Mouse (Mus musculus): ENCODE measurements at regions not wholly inside any gene's neighbourhood (a gene's known extent, or its start where the extent isn't known, plus 50 kb on each side); places are given as distances from the start of the nearest gene placed in this dataset.

DNA sequence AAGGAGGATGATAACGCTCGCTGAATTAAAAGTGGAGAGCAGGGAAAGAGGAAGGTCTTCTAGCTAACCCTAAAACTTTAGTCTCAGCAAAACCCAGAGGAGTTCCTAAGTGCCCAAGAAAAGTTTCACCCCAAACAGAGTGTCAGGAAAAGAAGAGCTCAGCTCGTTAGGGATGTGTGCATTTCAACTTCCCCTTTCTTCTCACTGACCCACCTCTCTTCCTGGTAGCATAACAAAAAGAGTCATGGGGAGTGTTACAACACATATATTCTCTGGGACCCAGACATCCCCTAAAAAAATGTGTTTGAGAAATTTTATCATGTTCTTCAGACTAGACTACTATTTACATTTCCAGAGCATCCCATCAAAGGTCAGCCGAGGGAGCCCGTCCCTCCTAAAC, 432.6 kb downstream of the Mctp2 start:
- DNase-seq (ENCODE audit: low read depth, low spot score) = no peak

DNA sequence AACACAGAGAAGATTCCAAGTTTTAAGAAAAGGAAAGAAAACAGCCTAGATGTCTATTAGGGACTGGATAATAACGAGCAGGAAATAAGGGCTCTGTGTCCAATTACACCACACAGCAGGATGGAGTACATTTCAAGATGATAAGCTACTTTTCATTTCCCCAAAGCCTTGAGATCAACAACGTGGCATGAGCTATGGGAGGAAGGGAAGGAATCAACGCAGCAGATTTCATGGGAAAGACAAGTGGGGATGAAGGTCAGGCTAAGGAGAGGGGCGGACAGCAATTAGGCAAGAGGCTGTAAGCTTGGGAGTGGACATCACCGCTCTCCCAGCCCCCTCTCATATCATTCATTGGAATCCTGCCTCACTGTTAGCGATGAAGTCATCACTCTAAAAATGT, 433.5 kb downstream of the Mctp2 start:
- DNase-seq (ENCODE audit: low read depth, low spot score) = no peak

DNA sequence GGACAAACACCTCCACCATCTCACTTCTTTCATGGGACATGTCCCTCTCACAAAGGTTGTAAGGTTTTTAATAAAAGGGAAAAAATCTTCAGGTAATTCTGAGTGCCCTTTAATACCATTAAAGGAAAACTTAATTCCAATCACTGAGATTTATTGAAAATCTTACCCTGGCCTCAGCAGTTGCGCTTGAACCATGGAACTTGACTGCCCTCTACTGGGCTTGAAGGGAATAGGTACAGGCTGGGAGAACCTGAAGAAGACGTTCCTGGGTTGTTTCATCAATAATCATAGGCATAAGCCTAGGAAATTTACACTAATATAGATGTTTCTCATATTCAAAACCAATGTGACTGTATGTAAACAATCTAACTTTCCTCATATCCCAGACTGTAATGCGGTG, 439.3 kb downstream of the Mctp2 start:
- DNase-seq (ENCODE audit: low read depth, low spot score) = peak; percentile 8

DNA sequence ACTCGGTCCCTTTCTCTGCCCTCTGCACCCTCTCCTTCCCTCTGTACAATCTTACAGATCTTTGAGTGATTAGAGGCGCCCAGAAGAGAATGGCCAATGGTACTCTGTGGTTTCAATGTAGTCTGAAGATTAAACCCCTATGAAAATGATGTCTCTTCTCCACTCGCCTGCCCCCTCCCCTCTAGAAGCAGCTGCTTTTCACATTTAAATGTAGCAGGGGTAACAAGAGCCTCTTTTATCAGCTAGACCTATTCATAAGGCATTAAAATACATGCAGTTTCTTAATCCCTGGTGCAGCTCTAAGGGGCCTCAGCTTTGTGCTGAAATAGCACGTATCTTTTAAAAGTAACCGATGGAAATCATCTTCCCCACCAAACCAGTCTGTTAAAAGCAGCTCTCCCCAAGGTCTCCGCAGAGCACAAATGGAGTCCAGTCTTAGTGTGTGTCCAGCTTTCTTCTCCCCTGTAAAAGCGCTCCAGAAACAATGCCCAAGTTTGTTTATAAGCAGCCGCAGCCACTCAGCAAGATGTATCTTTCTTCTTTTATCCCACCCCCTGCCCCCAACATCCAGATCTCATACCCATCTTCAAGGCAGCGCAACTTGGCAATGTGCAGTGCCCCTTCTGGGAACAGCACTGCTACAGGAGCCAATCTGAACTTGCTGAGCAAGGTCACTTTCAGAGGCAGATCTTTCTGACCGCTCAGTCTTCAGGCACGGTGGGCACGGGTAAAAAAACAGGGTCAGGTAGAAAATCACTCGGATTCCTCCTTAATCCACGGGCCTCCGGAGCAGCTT, 440.8 kb downstream of the Mctp2 start:
- DNase-seq (ENCODE audit: low read depth, low spot score) = no peak

DNA sequence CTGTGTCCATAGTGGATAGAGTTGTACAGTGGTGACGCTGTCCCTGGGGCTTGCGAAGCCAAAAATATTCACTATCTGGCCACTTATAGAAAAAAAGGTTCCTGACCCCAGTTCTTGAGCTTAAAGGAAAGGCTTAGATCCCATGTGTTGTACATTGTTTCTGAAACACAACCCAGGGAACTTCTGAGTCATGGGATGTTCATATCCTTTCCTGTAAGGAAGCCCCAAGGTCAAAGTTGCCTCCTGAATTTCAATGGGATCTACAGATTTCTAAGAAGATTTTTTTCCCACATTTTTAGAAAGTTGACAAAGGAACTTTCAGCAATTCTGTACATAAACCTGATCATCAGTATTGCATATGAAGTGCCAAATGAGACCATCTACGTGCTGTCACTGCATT, 453.5 kb downstream of the Mctp2 start:
- DNase-seq (ENCODE audit: low read depth, low spot score) = no peak

DNA sequence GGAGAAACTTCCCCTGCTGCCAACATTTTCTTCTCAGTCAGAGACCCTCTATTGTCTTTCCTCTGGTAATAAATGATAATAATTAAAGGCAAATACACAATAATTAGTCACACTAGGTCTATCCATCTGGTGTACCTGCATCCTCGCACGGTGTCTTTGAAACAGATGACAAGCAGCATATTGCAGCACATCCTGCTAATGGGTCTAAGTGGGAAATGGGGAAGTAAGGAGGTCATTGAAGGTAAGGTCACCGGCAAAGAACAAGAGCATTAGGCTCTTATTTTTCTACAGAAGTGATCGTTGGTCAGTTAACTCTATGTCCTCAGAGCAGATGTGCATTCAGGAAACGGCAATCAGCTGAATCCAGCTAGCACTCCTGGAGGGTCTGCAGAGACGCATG, 457.2 kb downstream of the Mctp2 start:
- DNase-seq (ENCODE audit: low read depth, low spot score) = no peak

DNA sequence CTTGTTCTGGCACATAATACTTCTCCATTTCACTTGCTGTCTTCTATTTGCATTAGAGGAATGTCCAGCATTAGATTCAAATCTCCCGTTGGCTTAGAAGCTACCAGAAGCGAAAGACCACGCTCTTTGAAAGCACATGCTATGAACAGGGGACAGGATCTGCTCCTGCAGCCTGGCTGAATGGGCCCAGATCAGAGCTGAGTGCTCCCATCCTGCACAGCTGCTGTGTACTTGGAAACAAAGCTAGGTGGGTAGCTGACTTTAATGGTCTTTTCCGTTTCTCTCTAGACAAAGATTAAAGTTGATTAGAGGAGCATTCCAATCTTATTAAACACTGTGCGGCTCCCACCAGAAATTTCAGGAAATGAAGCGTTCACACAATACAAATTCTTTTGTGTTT, 468.6 kb downstream of the Mctp2 start:
- no peak for DNase-seq (ENCODE audit: low read depth, low spot score)

DNA sequence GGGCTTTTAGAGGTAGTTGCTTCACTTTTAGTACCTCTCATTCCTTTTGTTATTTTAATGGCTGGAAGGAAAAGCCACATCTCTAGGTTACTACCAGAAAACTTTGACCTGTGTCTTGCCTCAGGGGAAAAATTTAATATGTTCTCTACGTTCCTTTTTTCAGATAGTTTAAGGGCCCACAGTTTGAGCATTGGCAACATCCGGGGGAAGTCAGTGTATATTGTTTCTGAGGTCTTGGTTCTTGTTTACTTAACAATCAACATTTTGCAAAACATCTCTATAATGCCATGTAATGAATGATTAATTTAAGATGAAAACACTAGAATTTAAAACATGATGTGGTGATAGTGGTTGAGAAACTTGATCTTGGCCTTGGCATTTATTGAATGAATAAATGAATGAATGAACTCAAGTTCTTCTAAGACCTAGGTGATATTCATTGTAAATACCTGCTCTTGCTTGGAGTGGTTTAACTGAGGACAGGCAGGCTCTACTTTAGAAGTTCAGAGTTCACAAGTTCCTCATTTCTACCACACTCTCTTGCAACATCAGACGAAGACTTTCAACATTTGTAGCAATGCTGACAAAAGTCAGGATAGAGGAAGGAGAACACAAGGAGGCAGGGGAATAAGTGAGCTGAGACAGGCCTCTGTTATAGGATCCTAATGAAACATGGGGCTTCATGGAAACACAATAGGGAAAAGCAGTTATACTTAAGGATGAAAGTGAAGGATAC, 474.4 kb downstream of the Mctp2 start:
- DNase-seq (ENCODE audit: low read depth, low spot score) = no peak

DNA sequence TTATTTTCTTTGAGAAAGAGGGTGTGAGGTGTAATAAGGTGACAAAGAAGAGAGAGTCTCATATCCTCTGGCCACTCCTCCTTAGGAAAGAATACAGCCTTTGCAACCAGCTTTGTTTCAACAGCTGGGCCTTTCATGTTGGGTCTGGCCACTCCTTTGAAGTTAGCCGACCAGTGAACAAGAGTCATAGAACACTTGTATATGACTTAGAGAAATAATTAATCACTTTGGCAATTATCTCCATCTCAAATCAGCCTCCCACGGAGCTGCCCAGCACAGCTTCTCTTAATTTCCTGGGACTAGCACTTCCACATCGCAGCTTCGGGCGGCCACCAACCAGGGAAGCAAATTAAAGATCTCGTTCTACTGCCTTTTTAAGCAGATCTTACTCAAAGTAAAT, 476.8 kb downstream of the Mctp2 start:
- DNase-seq (ENCODE audit: low read depth, low spot score) = no peak

DNA sequence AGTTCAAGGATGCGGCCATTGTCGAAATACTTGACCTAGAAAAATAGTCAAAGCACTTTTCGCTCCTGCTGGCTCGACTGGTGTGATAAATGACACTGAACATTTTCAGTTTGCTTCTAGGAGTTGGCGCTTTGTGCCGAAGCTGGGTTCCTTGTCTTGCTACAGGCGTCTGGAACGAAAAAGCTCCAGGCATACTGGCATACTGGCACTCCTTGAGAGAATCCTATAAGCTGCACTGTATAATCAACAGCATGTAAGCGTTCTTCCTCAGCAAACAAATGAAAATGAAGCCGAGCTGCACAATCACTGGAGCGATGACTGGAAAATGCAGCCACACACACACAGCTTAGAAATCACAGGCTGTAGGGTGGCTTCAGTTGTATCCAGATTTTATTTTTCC, 464.9 kb upstream of the Gm10295 start:
- no peak for DNase-seq (ENCODE audit: low read depth, low spot score)

DNA sequence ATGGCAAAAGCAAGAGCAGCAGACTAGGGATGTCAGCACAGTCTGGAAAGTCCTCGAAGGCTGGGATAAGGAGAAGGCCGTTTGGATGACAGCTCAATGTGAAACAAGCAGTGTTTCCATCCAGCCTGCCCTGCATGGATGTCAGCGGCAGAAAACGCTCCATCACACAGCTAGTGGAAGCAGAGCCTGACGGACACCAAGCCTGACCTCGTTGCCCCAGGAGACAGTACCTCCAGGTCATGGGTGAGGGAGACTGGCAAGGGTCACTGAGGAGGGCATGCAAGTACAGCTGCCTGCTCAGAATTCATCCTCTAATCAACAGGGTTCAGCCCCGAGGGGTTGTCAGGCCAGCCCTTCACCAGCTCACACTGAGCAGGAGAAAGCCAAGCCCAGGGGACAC, 442.9 kb upstream of the Gm10295 start:
- no peak for DNase-seq (ENCODE audit: low read depth, low spot score)

DNA sequence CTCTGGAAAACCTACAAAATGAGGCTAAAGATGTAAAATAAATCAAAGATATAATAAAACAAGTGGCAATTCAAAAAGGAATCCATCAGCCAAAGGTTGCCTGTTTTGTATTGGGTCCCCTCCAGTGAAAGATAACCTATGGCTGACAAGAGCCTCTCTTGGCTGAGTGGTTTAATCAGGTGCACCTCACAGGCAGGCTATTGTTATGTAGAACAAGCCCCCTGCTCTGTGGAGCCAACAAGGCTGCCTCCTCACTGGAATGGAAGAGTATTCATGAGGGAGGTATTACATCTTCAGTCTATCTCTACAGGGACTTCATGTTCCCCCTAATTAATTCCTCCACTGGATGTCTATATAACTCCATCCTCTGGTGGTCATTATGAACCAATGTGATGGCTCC, 437.1 kb upstream of the Gm10295 start:
- DNase-seq (ENCODE audit: low read depth, low spot score) = no peak

DNA sequence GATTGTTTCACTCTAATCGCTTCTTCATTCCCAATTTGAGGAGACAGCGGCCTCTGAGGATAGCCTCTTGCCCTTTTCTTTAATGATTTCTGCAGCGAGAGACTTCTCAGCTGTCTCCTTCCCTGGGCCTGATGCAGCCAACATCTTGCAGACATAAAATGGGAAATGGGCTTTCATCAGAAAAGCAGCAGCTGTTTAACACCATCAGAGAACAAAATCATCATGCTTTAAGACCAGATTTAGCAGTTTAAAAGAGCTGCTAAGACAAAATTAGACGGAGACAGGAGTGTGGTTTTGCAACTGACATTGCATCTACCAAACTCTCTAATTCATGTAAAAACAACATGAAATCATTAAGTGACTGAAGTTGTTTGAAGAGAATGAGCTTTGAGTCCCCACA, 431.2 kb upstream of the Gm10295 start:
- DNase-seq (ENCODE audit: low read depth, low spot score) = no peak

DNA sequence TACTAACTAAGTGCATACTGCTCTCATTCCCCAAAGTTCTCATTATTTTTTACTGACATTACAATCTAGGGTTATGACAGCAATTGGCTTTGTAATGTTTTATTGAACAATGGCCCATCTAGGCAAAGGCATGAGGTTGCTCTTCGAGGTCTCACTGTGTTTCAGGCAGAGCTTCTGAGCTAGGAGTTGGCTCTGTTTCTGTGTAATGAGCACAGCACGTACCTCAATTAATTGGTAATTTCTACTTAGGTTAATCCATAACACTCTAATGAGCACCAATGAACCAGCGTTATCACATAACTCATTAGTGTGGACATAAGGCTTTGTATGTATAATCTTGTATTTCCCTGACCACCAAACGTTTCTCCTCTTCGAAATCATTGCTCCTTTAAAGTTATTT, 398.6 kb upstream of the Gm10295 start:
- no peak for DNase-seq (ENCODE audit: low read depth, low spot score)

DNA sequence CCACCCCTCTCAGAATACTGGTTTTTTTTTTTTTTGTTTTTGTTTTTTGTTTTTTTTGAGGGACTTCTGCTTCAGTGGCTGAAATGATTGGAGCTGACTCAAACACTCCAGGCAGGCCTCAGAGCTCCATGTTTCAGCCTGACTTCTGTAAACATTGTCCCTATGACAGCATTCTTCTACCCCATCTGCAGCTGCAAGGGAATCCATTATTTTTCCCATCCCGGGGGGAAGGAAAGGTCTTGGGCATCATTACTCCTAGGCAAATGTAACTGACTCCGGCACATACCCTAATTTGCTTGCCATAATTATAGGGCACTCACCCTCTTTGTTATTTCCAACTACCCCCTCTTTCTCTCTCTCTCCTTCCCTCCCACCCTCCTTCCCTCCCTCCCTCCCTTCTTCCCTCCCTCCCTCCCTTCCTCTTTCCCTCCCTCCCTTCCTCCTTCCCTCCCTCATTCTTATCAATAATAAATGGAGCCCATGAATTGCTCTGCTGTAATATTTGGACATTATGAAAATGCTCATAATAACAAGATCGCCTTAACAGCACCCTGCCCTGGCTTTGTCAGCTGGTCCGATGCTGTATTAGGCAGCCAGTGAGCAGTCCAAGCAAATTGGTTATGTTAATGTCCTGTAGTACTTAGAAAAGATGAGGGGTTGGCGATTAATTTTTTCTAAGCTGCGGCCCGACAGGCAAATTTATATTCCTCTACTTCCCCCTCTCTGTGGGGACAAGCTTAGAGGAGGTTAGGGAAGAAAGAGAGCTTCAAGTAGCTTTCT, 395.0 kb upstream of the Gm10295 start:
- DNase-seq (ENCODE audit: low read depth, low spot score) = no peak

DNA sequence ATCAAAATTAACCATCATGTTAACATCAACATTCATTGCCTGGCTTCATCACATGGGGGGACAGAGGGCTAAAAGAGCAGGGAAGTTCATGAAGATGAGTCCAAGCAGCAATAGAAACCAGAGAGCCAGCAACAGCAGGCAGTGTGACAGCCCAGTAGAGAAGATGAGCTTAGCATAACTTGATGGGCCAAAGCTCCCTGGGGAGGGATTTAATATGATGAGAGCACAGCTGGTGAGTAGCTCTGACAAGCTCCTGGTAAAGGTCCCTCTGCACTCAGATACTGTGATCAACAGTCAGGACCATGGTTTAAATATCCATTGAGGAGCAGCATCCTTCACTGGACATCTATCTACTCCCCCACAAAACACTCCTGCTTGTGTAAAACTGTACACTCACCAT, 377.2 kb upstream of the Gm10295 start:
- no peak for DNase-seq (ENCODE audit: low read depth, low spot score)

DNA sequence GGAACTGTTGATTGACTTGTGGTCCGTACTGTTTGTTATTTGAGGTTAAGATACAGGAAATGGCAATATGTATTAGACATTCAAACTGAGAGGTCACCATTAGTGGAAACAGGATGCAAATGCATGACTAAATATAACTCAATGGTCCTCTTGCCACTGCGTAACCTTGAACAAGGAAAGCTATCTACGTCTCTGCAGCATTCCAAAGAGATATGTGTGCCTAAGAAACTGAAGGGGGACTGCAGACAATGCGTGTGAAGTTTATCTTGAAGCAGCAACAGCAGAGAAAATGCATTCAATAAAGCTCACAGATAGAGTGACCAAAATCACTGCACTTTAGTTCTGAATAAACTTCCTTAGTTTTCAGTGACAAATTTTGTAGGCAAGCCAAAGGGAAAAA, 356.9 kb upstream of the Gm10295 start:
- DNase-seq (ENCODE audit: low read depth, low spot score) = no peak

DNA sequence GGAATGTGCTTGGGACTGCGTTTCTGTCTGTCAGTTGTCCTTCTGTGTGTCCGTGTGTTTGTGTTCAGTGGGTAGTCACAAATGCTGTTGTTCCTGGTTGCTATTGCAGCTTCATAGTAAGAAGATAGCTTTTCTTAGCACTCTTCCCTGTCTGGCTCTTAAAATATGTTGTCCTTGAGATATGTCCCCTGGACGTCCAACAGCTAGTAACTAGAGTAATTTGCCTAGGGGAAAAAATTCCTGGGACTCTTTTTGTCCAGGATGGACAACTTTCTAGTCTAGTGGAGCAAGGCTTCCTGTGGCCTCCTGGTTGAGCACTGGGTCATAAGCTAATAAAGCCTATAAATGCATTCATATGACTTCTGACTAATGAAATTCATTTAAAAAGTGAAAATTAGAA, 354.9 kb upstream of the Gm10295 start:
- no peak for DNase-seq (ENCODE audit: low read depth, low spot score)

DNA sequence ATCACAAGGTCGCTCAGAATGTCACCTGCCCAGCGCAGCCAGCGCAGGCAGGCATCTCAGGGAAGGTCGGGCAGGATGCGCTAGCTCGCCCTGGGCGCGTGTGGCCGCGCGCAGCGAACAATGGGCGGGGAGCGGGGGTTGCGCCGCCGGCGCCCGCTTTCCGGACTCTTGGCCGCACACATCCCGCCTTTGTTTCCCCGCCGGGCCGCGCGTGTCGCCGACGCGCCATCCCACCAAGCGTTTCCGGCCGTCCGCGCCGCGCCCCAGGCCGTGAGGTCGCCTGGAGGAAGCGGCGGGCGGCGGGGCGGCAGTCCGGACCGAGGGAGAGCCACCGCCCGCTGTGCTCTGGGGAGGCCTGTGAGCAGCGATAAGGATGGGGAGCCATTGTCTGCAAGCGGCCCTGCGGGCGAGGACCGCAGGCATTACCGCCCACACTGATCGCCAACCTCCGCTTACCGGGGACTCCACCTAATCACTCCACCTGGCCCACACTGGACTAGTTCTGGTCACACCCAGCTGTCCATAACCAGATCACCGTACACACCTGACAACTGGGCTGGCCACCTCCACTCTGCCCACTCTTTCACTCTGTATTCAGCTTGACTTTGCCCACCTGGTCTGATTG, 354.3 kb upstream of the Gm10295 start:
- no peak for DNase-seq (ENCODE audit: low read depth, low spot score)

DNA sequence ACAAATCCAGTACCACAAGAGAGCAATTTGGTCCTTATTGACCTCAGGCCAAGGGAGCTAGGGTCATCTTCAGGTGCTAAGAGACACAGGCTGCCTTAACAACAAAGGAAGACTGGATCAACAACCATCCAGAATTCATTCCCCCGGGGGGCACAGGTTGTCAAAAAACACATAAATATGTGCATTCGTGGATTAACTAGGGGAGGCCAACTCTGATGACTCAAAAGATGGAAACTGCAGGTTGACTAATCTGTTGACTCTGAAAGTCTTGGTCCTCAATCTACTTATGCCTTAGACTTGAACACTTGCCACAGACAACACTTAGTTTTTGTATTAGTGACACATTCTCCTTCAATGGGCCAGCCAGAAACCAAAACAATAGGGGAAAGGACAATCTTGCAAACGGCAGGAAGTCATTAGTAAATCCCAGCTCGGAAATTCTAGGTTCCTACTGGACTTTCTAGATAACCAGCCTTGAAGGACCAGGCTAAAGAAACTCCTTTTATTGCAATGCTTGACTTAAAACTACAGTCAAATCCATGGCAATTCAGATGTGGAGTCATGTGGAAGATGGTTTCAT, 353.5 kb upstream of the Gm10295 start:
- no peak for DNase-seq (ENCODE audit: low read depth, low spot score)
